Mouse (Mus musculus): Measurements from ENCODE around the gene Dgkq.

Dgkq gene

DNA sequence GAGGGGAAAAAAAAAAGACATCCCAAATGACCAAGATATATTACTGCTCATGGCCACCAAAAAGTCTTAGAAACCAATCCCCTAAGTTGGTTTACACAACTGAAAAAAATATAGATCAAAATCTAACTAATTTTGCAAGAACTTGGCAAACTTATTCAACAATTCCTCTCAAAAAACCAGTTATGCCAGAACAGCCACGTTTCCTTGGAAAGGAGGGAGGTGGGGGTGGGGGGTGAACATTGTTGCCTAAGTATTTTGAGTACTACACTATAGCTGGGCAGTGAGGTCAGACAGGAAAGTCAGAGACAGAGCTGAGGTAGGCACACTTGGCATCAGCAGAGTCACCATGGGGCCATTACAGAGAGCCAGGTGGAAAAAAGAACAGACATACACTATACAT is 69.5 kb downstream of the Dgkq start:
- no peak for DNase-seq (ENCODE audit: low spot score)
